10 mouse cellular contexts compared by ENCODE assay signal in the genomic region with DNA sequence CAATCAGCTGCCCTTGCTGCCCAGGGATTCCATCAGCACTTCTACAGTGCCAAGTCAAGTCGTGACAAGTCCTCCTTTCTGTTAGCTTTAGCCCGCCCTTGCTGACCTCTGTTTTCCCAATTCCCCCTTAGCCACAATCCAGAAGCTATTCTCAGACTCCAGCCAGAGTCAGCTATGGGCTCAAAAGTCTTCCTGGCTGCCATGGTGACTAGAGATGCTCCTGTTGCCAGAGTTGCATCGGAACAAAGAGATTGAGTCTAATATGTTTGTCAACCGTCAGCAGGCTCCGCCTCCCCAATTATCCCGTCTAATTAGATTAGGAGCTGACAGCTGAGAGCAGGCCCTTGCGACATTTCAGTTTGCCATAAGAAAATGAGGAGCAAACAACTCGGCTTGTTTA.
A peak's percentile ranks its signal among the peaks of the same experiment; 100 is the strongest.
DNase-seq lines count a peak whose midpoint lies in the region; ATAC-seq and TF ChIP-seq lines count a peak whose summit lies in the region.
"Had no signal": no experiment of that assay in that cellular context is flagged by ENCODE, and none has a peak within 500 bp of the region (broad histone marks: within the 10 kb centered on the region; RNA-seq: fewer than 3 reads in every experiment).

No protein-coding gene starts in this region.

- no peak for TF ChIP-seq CTCF in lung, postnatal 0 days (IDR thresholded peaks at IDR 0.05)
- no peak for TF ChIP-seq CTCF in hindbrain, postnatal 0 days (IDR thresholded peaks at IDR 0.05; ENCODE audit: low read depth)

- H3K36me3 ChIP-seq in lung, postnatal 0 days (ENCODE audit: insufficient read depth, low read length): no peaks in the 10 kb centered on the region
- no peaks in the 10 kb centered on the region for H3K36me3 ChIP-seq in forebrain, embryonic 10.5 days (replicated peaks)
- H3K36me3 ChIP-seq in hindbrain, postnatal 0 days (ENCODE audit: insufficient read depth, low read length): no peaks in the 10 kb centered on the region
- H3K36me3 ChIP-seq: lung, embryonic 15.5 days had no signal

- no peaks in the 10 kb centered on the region for H3K9me3 ChIP-seq in lung, postnatal 0 days (ENCODE audit: low read length)
- no peaks in the 10 kb centered on the region for H3K9me3 ChIP-seq in forebrain, embryonic 10.5 days
- no peaks in the 10 kb centered on the region for H3K9me3 ChIP-seq in hindbrain, postnatal 0 days (ENCODE audit: low read length)
- H3K9me3 ChIP-seq: lung, embryonic 15.5 days had no signal

- peak; percentile 57 for DNase-seq in lung, postnatal 0 days (ENCODE audit: low spot score)
- DNase-seq in lung, postnatal 25 days (ENCODE audit: low spot score): no peak
- peak; percentile 34 for DNase-seq in forebrain, embryonic 10.5 days (ENCODE audit: extremely low spot score, low spot score)
- peak; percentile 77 for DNase-seq in hindbrain, postnatal 0 days (ENCODE audit: low spot score)
- DNase-seq in retina, postnatal 1 day: peak; percentile 94
- no peak for DNase-seq in left cerebral cortex, postnatal 10 days (ENCODE audit: extremely low spot score in 1 of 2, low spot score in 2 of 2)
- DNase-seq in cerebellum, adult 8-10 months: no peak
- DNase-seq: heart, postnatal 10 days had no signal

- H3K4me3 ChIP-seq in lung, postnatal 0 days (ENCODE audit: low read depth, low read length): no peak overlapping the region
- no peak overlapping the region for H3K4me3 ChIP-seq in forebrain, embryonic 10.5 days
- no peak overlapping the region for H3K4me3 ChIP-seq in hindbrain, postnatal 0 days (ENCODE audit: low read length)
- H3K4me3 ChIP-seq: lung, embryonic 15.5 days had no signal

- 40% methylated on average over 8 of the region's 8 CpGs for WGBS in lung, postnatal 0 days
- WGBS in forebrain, embryonic 10.5 days: 17% methylated on average over 8 of the region's 8 CpGs
- WGBS in hindbrain, postnatal 0 days: 19% methylated on average over 8 of the region's 8 CpGs

- no peaks in the 10 kb centered on the region for H3K27me3 ChIP-seq in lung, postnatal 0 days (replicated peaks; ENCODE audit: insufficient read depth, low read length)
- peaks cover 90% of the 10 kb centered on the region for H3K27me3 ChIP-seq in forebrain, embryonic 10.5 days (ENCODE audit: poor library complexity, severe bottlenecking)
- no peaks in the 10 kb centered on the region for H3K27me3 ChIP-seq in hindbrain, postnatal 0 days (ENCODE audit: insufficient read depth, low read length)
- H3K27me3 ChIP-seq: CH12.LX; lung, embryonic 15.5 days had no signal

- H3K4me1 ChIP-seq in lung, postnatal 0 days (ENCODE audit: insufficient read depth, low read depth, low read length): no peaks in the 10 kb centered on the region
- H3K4me1 ChIP-seq in forebrain, embryonic 10.5 days: peaks cover 15% of the 10 kb centered on the region
- peaks cover 4% of the 10 kb centered on the region; the same call in 1 of the 2 replicates for H3K4me1 ChIP-seq in hindbrain, postnatal 0 days (ENCODE audit: insufficient read depth, low read length)

- no peak overlapping the region for H3K9ac ChIP-seq in lung, postnatal 0 days (replicated peaks; ENCODE audit: low read depth)
- H3K9ac ChIP-seq in hindbrain, postnatal 0 days (replicated peaks; ENCODE audit: low read length): no peak overlapping the region
- H3K9ac ChIP-seq: lung, embryonic 15.5 days had no signal

- no peak overlapping the region for H3K27ac ChIP-seq in lung, postnatal 0 days (ENCODE audit: low read length)
- H3K27ac ChIP-seq in forebrain, embryonic 10.5 days: no peak overlapping the region
- no peak overlapping the region for H3K27ac ChIP-seq in hindbrain, postnatal 0 days
- H3K27ac ChIP-seq: lung, embryonic 15.5 days had no signal

- ATAC-seq in lung, postnatal 0 days: peak; percentile 71; the same call in 1 of the 2 replicates
- peak; percentile 79 for ATAC-seq in hindbrain, postnatal 0 days

- intact Hi-C loops in left cerebral cortex, postnatal 10 days (cut with DNase I): no loop called here

- TF ChIP-seq EP300 in lung, postnatal 0 days (IDR thresholded peaks at IDR 0.05): no peak

- no peak overlapping the region for H3K4me2 ChIP-seq in lung, postnatal 0 days (replicated peaks; ENCODE audit: low read depth, low read length)
- no peak overlapping the region for H3K4me2 ChIP-seq in hindbrain, postnatal 0 days (ENCODE audit: low read depth, low read length)
- H3K4me2 ChIP-seq: lung, embryonic 15.5 days had no signal

Comparison
In these comparisons a context has a peak if more than half of its experiments do, and no peak if none do; other contexts are left out.
1. DNase-seq: peak in lung, postnatal 0 days (single experiment), forebrain, embryonic 10.5 days (single experiment), hindbrain, postnatal 0 days (single experiment) and retina, postnatal 1 day (single experiment); none in lung, postnatal 25 days (single experiment), left cerebral cortex, postnatal 10 days (0 of 2) and cerebellum, adult 8-10 months (single experiment).